Comparison of ENCODE assay signal across 8 mouse cellular contexts in the genomic region with DNA sequence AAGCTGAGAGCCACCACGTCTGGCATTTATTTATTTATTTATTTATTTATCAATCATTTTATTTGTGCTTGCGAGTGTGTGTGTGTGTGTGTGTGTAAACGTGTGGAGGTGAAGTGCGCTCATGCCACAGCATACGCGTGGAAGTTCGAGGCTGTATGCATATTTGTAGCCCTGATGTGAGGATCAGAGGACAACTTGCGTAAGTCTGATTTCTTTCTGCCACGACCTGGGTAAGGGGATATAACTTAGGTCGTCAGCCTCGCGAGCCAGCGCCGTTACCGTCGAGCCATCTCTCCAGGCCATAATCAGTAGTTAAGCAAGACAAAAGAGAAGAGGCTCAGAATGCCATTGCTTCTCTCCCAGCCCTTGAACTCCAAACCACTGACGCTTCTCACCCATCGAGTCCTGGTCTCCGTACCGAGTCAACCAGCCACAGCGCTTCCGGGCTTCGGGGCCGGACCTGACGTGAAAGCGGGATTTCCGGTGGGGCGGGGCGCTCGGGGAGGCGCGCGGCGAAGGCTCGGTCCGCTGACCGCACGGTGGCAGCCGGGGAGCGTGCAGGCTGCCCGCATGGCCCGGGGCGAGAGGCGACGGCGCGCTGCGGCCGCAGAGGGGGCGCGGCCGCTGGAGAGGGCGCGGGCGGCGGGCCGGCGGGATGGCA. TPM values are rescaled to one million over a fixed set of nuclear protein-coding genes. Genes with fewer than 3 reads are reported as not detected.
DNase-seq lines count a peak whose midpoint lies in the region; ATAC-seq and TF ChIP-seq lines count a peak whose summit lies in the region.

A gene (plus strand): TSS at position 486 of the 661 bp plus-strand sequence.

- no peaks in the 10 kb centered on the region for H3K27me3 ChIP-seq in embryonic facial prominence, embryonic 15.5 days
- H3K27me3 ChIP-seq in limb, embryonic 14.5 days (ENCODE audit: control insufficient read depth, insufficient read depth, low read length), result no peaks in the 10 kb centered on the region
- no peaks in the 10 kb centered on the region for H3K27me3 ChIP-seq in midbrain, embryonic 16.5 days (ENCODE audit: control insufficient read depth, insufficient read depth, low read depth, low read length)
- H3K27me3 ChIP-seq in spleen, adult 2 months (ENCODE audit: control insufficient read depth, insufficient read depth, low read length), result no peaks in the 10 kb centered on the region

- peaks cover 6% of the 10 kb centered on the region; the same call in 1 of the 2 replicates for H3K4me1 ChIP-seq in bone marrow, adult 2 months (ENCODE audit: control insufficient read depth, insufficient read depth, low read length)
- H3K4me1 ChIP-seq in embryonic facial prominence, embryonic 15.5 days, result peaks cover 38% of the 10 kb centered on the region
- H3K4me1 ChIP-seq in limb, embryonic 14.5 days (ENCODE audit: control insufficient read depth, insufficient read depth, low read length), result peaks cover 16% of the 10 kb centered on the region
- H3K4me1 ChIP-seq in midbrain, embryonic 16.5 days (ENCODE audit: control insufficient read depth, insufficient read depth, low read length), result peaks cover 27% of the 10 kb centered on the region
- H3K4me1 ChIP-seq in spleen, adult 2 months (ENCODE audit: control insufficient read depth, insufficient read depth, insufficient read length), result peaks cover 12% of the 10 kb centered on the region

- no peaks in the 10 kb centered on the region for H3K9me3 ChIP-seq in embryonic facial prominence, embryonic 15.5 days (replicated peaks)
- no peaks in the 10 kb centered on the region for H3K9me3 ChIP-seq in limb, embryonic 14.5 days (ENCODE audit: control insufficient read depth, low read length)
- no peaks in the 10 kb centered on the region for H3K9me3 ChIP-seq in midbrain, embryonic 16.5 days (replicated peaks; ENCODE audit: control insufficient read depth, low read length, poor library complexity, severe bottlenecking)

- peak within 1 kb of the TSS; percentile 84 for H3K4me3 ChIP-seq in bone marrow, adult 2 months (replicated peaks; ENCODE audit: control insufficient read depth, low read depth, low read length)
- H3K4me3 ChIP-seq in embryonic facial prominence, embryonic 15.5 days (replicated peaks), result peak within 1 kb of the TSS; percentile 90
- peak within 1 kb of the TSS; percentile 84 for H3K4me3 ChIP-seq in limb, embryonic 14.5 days (replicated peaks; ENCODE audit: low read length)
- peak within 1 kb of the TSS; percentile 86 for H3K4me3 ChIP-seq in midbrain, embryonic 16.5 days (ENCODE audit: low read depth, low read length)
- peak within 1 kb of the TSS; percentile 75 for H3K4me3 ChIP-seq in spleen, adult 2 months (ENCODE audit: extremely low read depth, insufficient read depth, insufficient read length)

- H3K36me3 ChIP-seq in embryonic facial prominence, embryonic 15.5 days, result peaks cover 31% of the 10 kb centered on the region
- H3K36me3 ChIP-seq in limb, embryonic 14.5 days (ENCODE audit: control insufficient read depth, insufficient read depth, low read length), result peaks cover 40% of the 10 kb centered on the region
- H3K36me3 ChIP-seq in midbrain, embryonic 16.5 days (ENCODE audit: control insufficient read depth, insufficient read depth, low read length), result peaks cover 15% of the 10 kb centered on the region
- H3K36me3 ChIP-seq in spleen, adult 2 months (ENCODE audit: control insufficient read depth, insufficient read depth, low read length), result peaks cover 2% of the 10 kb centered on the region

- WGBS in bone marrow, adult 2 months, result under 1% methylated on average over 55 of the region's 58 CpGs
- 1% methylated on average over 47 of the region's 58 CpGs for WGBS in embryonic facial prominence, embryonic 15.5 days
- WGBS in limb, embryonic 14.5 days, result 2% methylated on average over 41 of the region's 58 CpGs
- WGBS in midbrain, embryonic 16.5 days, result 3% methylated on average over 45 of the region's 58 CpGs
- under 1% methylated on average over 49 of the region's 58 CpGs for WGBS in spleen, adult 2 months

- peak; percentile 91 for DNase-seq in 416B (ENCODE audit: low read depth)
- peak; percentile 95 for DNase-seq in heart, adult 8-10 months (ENCODE audit: low spot score)
- DNase-seq in kidney, adult 9 months, result peak; percentile 94
- peak; percentile 81 for DNase-seq in limb, embryonic 14.5 days (ENCODE audit: low spot score)
- DNase-seq in spleen, adult 2 months (ENCODE audit: low read depth in 1 of 2, low spot score in 2 of 2), result peak; percentile 74 to 94

- H3K4me2 ChIP-seq in embryonic facial prominence, embryonic 15.5 days (replicated peaks), result peak within 1 kb of the TSS; percentile 92
- peak within 1 kb of the TSS; percentile 94 for H3K4me2 ChIP-seq in limb, embryonic 14.5 days (replicated peaks; ENCODE audit: low read depth, low read length, severe bottlenecking)
- H3K4me2 ChIP-seq in midbrain, embryonic 16.5 days (ENCODE audit: low read length), result peak within 1 kb of the TSS; percentile 95

- ATAC-seq in embryonic facial prominence, embryonic 15.5 days (ENCODE audit: insufficient number of reproducible peaks, low FRiP score, low TSS enrichment, low read depth), result peak; percentile 84
- peak; percentile 90 for ATAC-seq in limb, embryonic 14.5 days (ENCODE audit: low FRiP score, low read depth)
- peak; percentile 87 for ATAC-seq in midbrain, embryonic 16.5 days

- peak; percentile 48 for TF ChIP-seq CTCF in bone marrow, adult 2 months (IDR thresholded peaks at IDR 0.05; ENCODE audit: control insufficient read depth, insufficient read depth, low read length)
- peak; percentile 14; the same call in 1 of the 2 replicates for TF ChIP-seq CTCF in spleen, adult 2 months (IDR thresholded peaks at IDR 0.05; ENCODE audit: extremely low read depth, insufficient read depth, insufficient read length, insufficient replicate concordance)

- peak; percentile 96 for TF ChIP-seq POLR2A in bone marrow, adult 2 months (IDR thresholded peaks at IDR 0.05; ENCODE audit: borderline replicate concordance, control insufficient read depth, low read depth, low read length)
- peak; percentile 75; the same call in 1 of the 2 replicates for TF ChIP-seq POLR2A in limb, embryonic 14.5 days (IDR thresholded peaks at IDR 0.05; ENCODE audit: borderline replicate concordance, extremely low read depth, insufficient read depth, insufficient read length)
- peak; percentile 97 for TF ChIP-seq POLR2A in spleen, adult 2 months (IDR thresholded peaks at IDR 0.05; ENCODE audit: low read depth, low read length)

- peak within 1 kb of the TSS; percentile 81 for H3K27ac ChIP-seq in bone marrow, adult 2 months (ENCODE audit: control insufficient read depth, insufficient read depth, low read depth, low read length, poor library complexity)
- peak within 1 kb of the TSS; percentile 86 for H3K27ac ChIP-seq in embryonic facial prominence, embryonic 15.5 days (replicated peaks)
- peak within 1 kb of the TSS; percentile 73 for H3K27ac ChIP-seq in limb, embryonic 14.5 days (replicated peaks; ENCODE audit: low read depth, low read length)
- H3K27ac ChIP-seq in midbrain, embryonic 16.5 days (ENCODE audit: low read length), result peak within 1 kb of the TSS; percentile 81
- peak within 1 kb of the TSS; percentile 88 for H3K27ac ChIP-seq in spleen, adult 2 months (ENCODE audit: insufficient read depth, low read length)

- H3K9ac ChIP-seq in embryonic facial prominence, embryonic 15.5 days, result peak within 1 kb of the TSS; percentile 86
- peak within 1 kb of the TSS; percentile 84 for H3K9ac ChIP-seq in limb, embryonic 14.5 days (ENCODE audit: low read depth, low read length, severe bottlenecking)
- peak within 1 kb of the TSS; percentile 93 for H3K9ac ChIP-seq in midbrain, embryonic 16.5 days (ENCODE audit: low read depth, low read length)

RNA-seq across cellular contexts. Expression of the gene that starts here (rescaled TPM):
- 20.6 and 29.6 TPM in 2 replicates for polyA plus RNA-seq in bone marrow, adult 2 months (2011; ENCODE audit: insufficient read depth, insufficient read length, low replicate concordance, missing spikeins)
- 50.7 and 52.6 TPM in 2 replicates for polyA plus RNA-seq in embryonic facial prominence, embryonic 15.5 days (2015; fragmentation: Nextera tagmentation; extraction: Ambion mirVana)
- 10 to 100 TPM in 1 of 4 experiments, 1 to 10 TPM in 3; 6.0 to 10.3 (median 8.0) TPM for total RNA-seq in heart, adult 8-10 months (2022)
- polyA plus RNA-seq in limb, embryonic 14.5 days (2012; rRNA removed), result 95.2 and 116 TPM in 2 replicates
- 47.1 and 50.9 TPM in 2 replicates for polyA plus RNA-seq in limb, embryonic 14.5 days (2014; fragmentation: Nextera tagmentation; extraction: Ambion mirVana)
- polyA plus RNA-seq in midbrain, embryonic 16.5 days (2015; fragmentation: Nextera tagmentation; extraction: Ambion mirVana), result 20.9 and 21.6 TPM in 2 replicates
- polyA plus RNA-seq in spleen, adult 2 months (2012; rRNA removed), result 54.5 and 67.2 TPM in 2 replicates

Comparison
In these comparisons a context has a peak if more than half of its experiments do, and no peak if none do; other contexts are left out.
1. Peak in every context shown above with its lines: DNase-seq, ATAC-seq, H3K4me3 ChIP-seq and H3K27ac ChIP-seq.